Mouse (Mus musculus): ENCODE results near the gene Plekhg2. TPM values are rescaled to one million over a fixed set of nuclear protein-coding genes. Genes with fewer than 3 reads are reported as not detected.

The Plekhg2 gene
- polyA plus RNA-seq, 1 experiment from 2014 or later = 78.6 TPM

- Histone ChIP-seq H3K4me2 (replicated peaks) (0 out of 2 replicates have a peak overlapping the region, but pooled peaks have one; percentile 2), H3K9me3 (no peaks in the 10 kb centered on the region), H3K4me3 (no peak overlapping the region), H3K27ac (replicated peaks) (peak overlapping the region; percentile 54), H3K27me3 (no peaks in the 10 kb centered on the region), H3K4me1 (peaks cover 26% of the 10 kb centered on the region), H3K9ac (replicated peaks) (peak overlapping the region; percentile 39), H3K36me3 (peaks cover 60% of the 10 kb centered on the region)
- ATAC-seq (ENCODE audit: low FRiP score, low read depth) = peak; percentile 31; the same call in 1 of the 2 replicates
- 39% methylated on average over 7 of the region's 7 CpGs for whole genome bisulfite sequencing
These were observed 14.0 kb downstream of the Plekhg2 start for GRCm38 (mm10) chr7:28358431-28358830.

GRCm38 (mm10) chr7:28357984-28358383 is 14.4 kb downstream of the Plekhg2 start:
- H3K36me3 ChIP-seq = peaks cover 64% of the 10 kb centered on the region
- peaks cover 26% of the 10 kb centered on the region for H3K4me1 ChIP-seq
- H3K27ac ChIP-seq (replicated peaks) = peak overlapping the region; percentile 54
- ATAC-seq (ENCODE audit: low FRiP score, low read depth) = peak; percentile 21; the same call in 1 of the 2 replicates
- 0 out of 2 replicates have a peak overlapping the region, but pooled peaks have one; percentile 2 for H3K4me2 ChIP-seq (replicated peaks)
- no peaks in the 10 kb centered on the region for H3K27me3 ChIP-seq
- H3K9me3 ChIP-seq = no peaks in the 10 kb centered on the region
- peak overlapping the region; percentile 39 for H3K9ac ChIP-seq (replicated peaks)
- H3K4me3 ChIP-seq = no peak overlapping the region
- WGBS = 1% methylated on average over 5 of the region's 5 CpGs

- Histone ChIP-seq H3K9ac (replicated peaks) (no peak overlapping the region), H3K36me3 (peaks cover 59% of the 10 kb centered on the region), H3K4me3 (no peak overlapping the region), H3K27me3 (no peaks in the 10 kb centered on the region), H3K4me1 (peaks cover 28% of the 10 kb centered on the region), H3K4me2 (replicated peaks) (no peak overlapping the region), H3K9me3 (no peaks in the 10 kb centered on the region), H3K27ac (replicated peaks) (peak overlapping the region; percentile 54)
- WGBS = 3% methylated on average over 5 of the region's 5 CpGs
- no peak for ATAC-seq (ENCODE audit: low FRiP score, low read depth)
These were observed 15.4 kb downstream of the Plekhg2 start for GRCm38 (mm10) chr7:28356981-28357380.

GRCm38 (mm10) chr7:28355221-28355620 is 17.2 kb downstream of the Plekhg2 start:
- H3K9ac ChIP-seq (replicated peaks) = no peak overlapping the region
- no peaks in the 10 kb centered on the region for H3K27me3 ChIP-seq
- WGBS = 87% methylated on average over 3 of the region's 3 CpGs
- no peak overlapping the region for H3K4me2 ChIP-seq (replicated peaks)
- ATAC-seq (ENCODE audit: low FRiP score, low read depth) = no peak
- H3K4me3 ChIP-seq = no peak overlapping the region
- H3K4me1 ChIP-seq = peaks cover 38% of the 10 kb centered on the region
- no peak overlapping the region for H3K27ac ChIP-seq (replicated peaks)
- no peaks in the 10 kb centered on the region for H3K9me3 ChIP-seq
- peaks cover 42% of the 10 kb centered on the region for H3K36me3 ChIP-seq

- H3K27ac ChIP-seq (replicated peaks) = no peak overlapping the region
- H3K9me3 ChIP-seq = no peaks in the 10 kb centered on the region
- no peaks in the 10 kb centered on the region for H3K27me3 ChIP-seq
- 93% methylated on average over 3 of the region's 3 CpGs for WGBS
- ATAC-seq (ENCODE audit: low FRiP score, low read depth) = no peak
- H3K36me3 ChIP-seq = peaks cover 36% of the 10 kb centered on the region
- H3K9ac ChIP-seq (replicated peaks) = no peak overlapping the region
- H3K4me2 ChIP-seq (replicated peaks) = no peak overlapping the region
- no peak overlapping the region for H3K4me3 ChIP-seq
- H3K4me1 ChIP-seq = peaks cover 43% of the 10 kb centered on the region
These were observed 17.8 kb downstream of the Plekhg2 start for GRCm38 (mm10) chr7:28354596-28354995.

GRCm38 (mm10) chr7:28354113-28354581 is 18.3 kb downstream of the Plekhg2 start:
- Histone ChIP-seq H3K4me3 (no peak overlapping the region), H3K4me2 (replicated peaks) (no peak overlapping the region), H3K9ac (replicated peaks) (no peak overlapping the region), H3K9me3 (no peaks in the 10 kb centered on the region), H3K36me3 (peaks cover 32% of the 10 kb centered on the region), H3K27me3 (no peaks in the 10 kb centered on the region), H3K4me1 (peaks cover 44% of the 10 kb centered on the region), H3K27ac (replicated peaks) (no peak overlapping the region)
- WGBS = 87% methylated on average over 3 of the region's 3 CpGs
- no peak for ATAC-seq (ENCODE audit: low FRiP score, low read depth)

GRCm38 (mm10) chr7:28353267-28353666 is 19.1 kb downstream of the Plekhg2 start:
- 94% methylated on average over 2 of the region's 2 CpGs for WGBS
- Histone ChIP-seq H3K9me3 (no peaks in the 10 kb centered on the region), H3K27ac (replicated peaks) (no peak overlapping the region), H3K4me1 (peaks cover 37% of the 10 kb centered on the region), H3K27me3 (no peaks in the 10 kb centered on the region), H3K9ac (replicated peaks) (no peak overlapping the region), H3K4me3 (no peak overlapping the region), H3K36me3 (peaks cover 32% of the 10 kb centered on the region), H3K4me2 (replicated peaks) (no peak overlapping the region)
- ATAC-seq (ENCODE audit: low FRiP score, low read depth) = no peak

GRCm38 (mm10) chr7:28351676-28352191 is 20.7 kb downstream of the Plekhg2 start:
- peaks cover 22% of the 10 kb centered on the region for H3K4me1 ChIP-seq
- peak overlapping the region; percentile 95 for H3K4me2 ChIP-seq (replicated peaks)
- ATAC-seq (ENCODE audit: low FRiP score, low read depth) = no peak
- no peak overlapping the region for H3K27ac ChIP-seq (replicated peaks)
- peak overlapping the region; percentile 96 for H3K9ac ChIP-seq (replicated peaks)
- 43% methylated on average over 4 of the region's 4 CpGs for WGBS
- H3K36me3 ChIP-seq = peaks cover 32% of the 10 kb centered on the region
- peak overlapping the region; percentile 91 for H3K4me3 ChIP-seq
- no peaks in the 10 kb centered on the region for H3K27me3 ChIP-seq
- H3K9me3 ChIP-seq = no peaks in the 10 kb centered on the region

- Histone ChIP-seq H3K4me1 (peaks cover 19% of the 10 kb centered on the region), H3K9ac (replicated peaks) (peak within 1 kb of the TSS; percentile 96), H3K27me3 (no peaks in the 10 kb centered on the region), H3K36me3 (peaks cover 27% of the 10 kb centered on the region), H3K27ac (replicated peaks) (peak within 1 kb of the TSS; percentile 81), H3K4me2 (replicated peaks) (peak within 1 kb of the TSS; percentile 95), H3K4me3 (peak within 1 kb of the TSS; percentile 91), H3K9me3 (no peaks in the 10 kb centered on the region)
- ATAC-seq (ENCODE audit: low FRiP score, low read depth) = peak; percentile 93
- WGBS = 1% methylated on average over 50 of the region's 50 CpGs
These were observed 22.1 kb downstream of the Plekhg2 start, which contains the start of gene Rps16 for GRCm38 (mm10) chr7:28350155-28350883. Gene Rps16, plus strand, starts transcription at chr7:28350652.

GRCm38 (mm10) chr7:28348601-28349000 is 23.8 kb downstream of the Plekhg2 start:
- WGBS = 85% methylated on average over 7 of the region's 7 CpGs
- no peak for ATAC-seq (ENCODE audit: low FRiP score, low read depth)

GRCm38 (mm10) chr7:28347746-28348145 is 24.7 kb downstream of the Plekhg2 start:
- WGBS = 85% methylated on average over 3 of the region's 3 CpGs
- H3K4me2 ChIP-seq (replicated peaks) = no peak overlapping the region
- H3K9me3 ChIP-seq = no peaks in the 10 kb centered on the region
- no peak overlapping the region for H3K4me3 ChIP-seq
- no peak for ATAC-seq (ENCODE audit: low FRiP score, low read depth)
- peaks cover 19% of the 10 kb centered on the region for H3K4me1 ChIP-seq
- H3K27me3 ChIP-seq = no peaks in the 10 kb centered on the region
- H3K9ac ChIP-seq (replicated peaks) = no peak overlapping the region
- no peak overlapping the region for H3K27ac ChIP-seq (replicated peaks)
- 0 out of 2 replicates have a peak, but pooled peaks cover 3% of the 10 kb centered on the region for H3K36me3 ChIP-seq

More at GRCm38 (mm10) chr7:28348601-28349000, 23.8 kb downstream of the Plekhg2 start:
- Histone ChIP-seq H3K27me3 (no peaks in the 10 kb centered on the region), H3K4me1 (peaks cover 19% of the 10 kb centered on the region), H3K4me2 (replicated peaks) (no peak overlapping the region), H3K36me3 (peaks cover 11% of the 10 kb centered on the region), H3K27ac (replicated peaks) (no peak overlapping the region), H3K9ac (replicated peaks) (no peak overlapping the region), H3K4me3 (no peak overlapping the region), H3K9me3 (no peaks in the 10 kb centered on the region)

- Histone ChIP-seq H3K27me3 (no peaks in the 10 kb centered on the region; the same call in 1 of the 2 replicates), H3K4me1 (peaks cover 2% of the 10 kb centered on the region), H3K9me3 (no peaks in the 10 kb centered on the region), H3K4me3 (no peak overlapping the region), H3K9ac (replicated peaks) (no peak overlapping the region), H3K36me3 (no peaks in the 10 kb centered on the region), H3K4me2 (replicated peaks) (no peak overlapping the region), H3K27ac (replicated peaks) (no peak overlapping the region)
- 8% methylated on average over 4 of the region's 4 CpGs for WGBS
- no peak for ATAC-seq (ENCODE audit: low FRiP score, low read depth)
These were observed 27.8 kb downstream of the Plekhg2 start for GRCm38 (mm10) chr7:28344637-28345036.

Measured in midbrain, embryonic 12.5 days (tissue).